Mouse (Mus musculus): Measurements from ENCODE around the gene Rpl3. TPM values are rescaled to one million over a fixed set of nuclear protein-coding genes. Genes with fewer than 3 reads are reported as not detected.

The Rpl3 gene
- total RNA-seq, 4 experiments from 2014 or later = 541 to 649 (median 631) TPM

DNA sequence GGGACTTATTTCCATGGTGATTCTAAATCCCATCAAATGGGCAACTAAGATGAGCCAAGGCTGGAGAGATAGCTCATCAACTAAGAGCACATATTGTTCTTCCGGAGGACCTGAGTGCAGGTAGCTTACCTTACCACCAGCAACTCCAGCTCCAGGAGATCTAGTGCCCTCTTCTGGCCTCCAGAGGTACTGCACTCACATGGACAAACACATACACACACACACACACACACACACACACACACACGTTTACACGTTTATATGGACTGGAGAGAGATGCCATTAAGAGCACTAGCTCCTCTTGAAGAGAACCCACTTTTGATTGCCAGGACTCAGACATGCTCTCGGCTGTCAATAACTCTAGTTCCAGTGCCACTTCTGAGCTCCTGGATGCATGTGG lies 60.5 kb downstream of the Rpl3 start:
- no peak for DNase-seq

DNA sequence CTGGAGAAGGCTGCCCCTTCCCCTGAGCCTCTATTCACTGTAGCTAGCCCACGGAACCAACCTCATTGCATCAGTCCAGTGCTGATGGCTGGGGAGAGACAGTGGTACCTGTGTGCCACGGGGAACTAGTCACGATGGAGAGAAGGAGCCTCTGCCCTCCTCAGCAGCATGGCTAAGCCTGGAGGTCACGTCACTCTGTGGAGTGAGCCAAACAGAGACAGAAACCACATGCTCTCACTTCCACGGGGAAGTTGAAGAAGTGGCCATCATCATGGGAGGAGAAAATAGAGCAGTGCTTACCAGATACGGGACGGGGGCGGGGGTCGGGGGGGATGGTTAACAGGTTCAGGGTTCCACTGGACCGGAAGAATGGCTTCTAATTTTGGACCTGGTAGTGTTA lies 61.3 kb downstream of the Rpl3 start:
- DNase-seq = no peak

DNA sequence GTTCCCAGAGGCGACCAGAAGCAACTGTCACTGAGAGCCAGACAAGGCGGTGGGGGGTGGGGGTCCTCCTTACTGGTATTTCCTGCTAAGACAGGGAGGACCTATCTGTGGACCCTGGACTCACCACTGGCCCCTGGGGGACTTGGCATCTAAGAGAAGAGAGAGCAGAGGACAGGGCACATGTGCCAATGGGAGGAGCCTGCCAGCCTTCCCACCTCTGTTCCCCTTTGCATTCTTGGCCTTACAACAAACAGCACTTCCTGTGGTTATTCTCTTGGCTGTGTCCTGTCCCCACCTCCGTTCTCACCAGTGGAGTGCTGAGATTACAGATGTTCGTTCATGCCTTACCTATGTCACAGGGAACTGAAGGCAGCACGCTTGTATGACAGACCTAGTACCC lies 62.8 kb downstream of the Rpl3 start:
- DNase-seq = no peak

Small RNAs within 50 kb of the gene (microRNA-seq; reads per million reads assigned to microRNA genes)
- gene Snord43 = 83.8 to 149 reads per million in 2 experiments

Other genes starting within 250 kb of the Rpl3 start
- 10 to 100 TPM; 16.1 to 29.3 (median 22.9) TPM for gene Apobec3, start 200.2 kb downstream of the Rpl3 start, total RNA-seq (2022)
- gene Cbx7, start 120.7 kb downstream of the Rpl3 start, total RNA-seq (2022) = 10 to 100 TPM; 27.5 to 51.1 (median 40.9) TPM
- 10 to 100 TPM; 42.7 to 52.9 (median 43.2) TPM for gene Pdgfb, start 76.9 kb downstream of the Rpl3 start, total RNA-seq (2022)
- gene Syngr1, start 534 bp downstream of the Rpl3 start, total RNA-seq (2022) = 10 to 100 TPM; 32.7 to 65.7 (median 48.7) TPM
- gene Tab1, start 41.3 kb upstream of the Rpl3 start, total RNA-seq (2022) = 10 to 100 TPM; 16.2 to 31.8 (median 26.8) TPM
- 10 to 100 TPM in 3 of 4 experiments, 1 to 10 TPM in 1; 8.5 to 13.0 (median 11.6) TPM for gene Mgat3, start 81.9 kb upstream of the Rpl3 start, total RNA-seq (2022)
- 10 to 100 TPM; 44.4 to 49.4 (median 48.5) TPM for gene Mief1, start 142.2 kb upstream of the Rpl3 start, total RNA-seq (2022)
- gene AC140267.1, start 144.0 kb upstream of the Rpl3 start, total RNA-seq (2022) = 10 to 100 TPM in 3 of 4 experiments, 1 to 10 TPM in 1; 8.7 to 29.0 (median 17.7) TPM
- 100 to 1,000 TPM; 141 to 245 (median 164) TPM for gene Atf4, start 163.3 kb upstream of the Rpl3 start, total RNA-seq (2022)
- gene Rps19bp1, start 172.4 kb upstream of the Rpl3 start, total RNA-seq (2022) = 10 to 100 TPM; 32.7 to 41.0 (median 38.4) TPM
- gene Cacna1i, start 195.4 kb upstream of the Rpl3 start, total RNA-seq (2022) = 1 to 10 TPM in 1 of 4 experiments, under 1 TPM in 3; 0.32 to 1.0 (median 0.77) TPM

Data from adrenal gland, adult 8-10 months (tissue).